Mouse (Mus musculus): ENCODE measurements at regions not wholly inside any gene's neighbourhood (a gene's known extent, or its start where the extent isn't known, plus 50 kb on each side); places are given as distances from the start of the nearest gene placed in this dataset.
"Not testable (repeated sequence)": the region's sequence is repeated elsewhere in the genome, so short reads cannot be mapped to it uniquely, and the experiment has no call there.

GRCm38 (mm10) chr10:19505979-19506378 is 85.8 kb upstream of the Ifngr1 start:
- WGBS (ENCODE audit: insufficient replicate concordance): 32% methylated on average over 6 of the region's 6 CpGs
- no peak overlapping the region for H3K27ac ChIP-seq (ENCODE audit: low read length)
- H3K9ac ChIP-seq (ENCODE audit: low read depth, low read length): no peak overlapping the region
- H3K9me3 ChIP-seq (replicated peaks; ENCODE audit: control insufficient read depth, low read length): no peaks in the 10 kb centered on the region
- H3K27me3 ChIP-seq (ENCODE audit: control insufficient read depth, insufficient read depth, low read depth, low read length): no peaks in the 10 kb centered on the region
- ATAC-seq (ENCODE audit: low read depth): no peak
- H3K4me1 ChIP-seq (ENCODE audit: control insufficient read depth, low read depth, low read length): no peaks in the 10 kb centered on the region
- H3K36me3 ChIP-seq (ENCODE audit: control insufficient read depth, insufficient read depth): no peaks in the 10 kb centered on the region
- no peak overlapping the region for H3K4me3 ChIP-seq (ENCODE audit: low read depth, low read length)
- no peak overlapping the region for H3K4me2 ChIP-seq (ENCODE audit: low read depth, low read length)

DNA sequence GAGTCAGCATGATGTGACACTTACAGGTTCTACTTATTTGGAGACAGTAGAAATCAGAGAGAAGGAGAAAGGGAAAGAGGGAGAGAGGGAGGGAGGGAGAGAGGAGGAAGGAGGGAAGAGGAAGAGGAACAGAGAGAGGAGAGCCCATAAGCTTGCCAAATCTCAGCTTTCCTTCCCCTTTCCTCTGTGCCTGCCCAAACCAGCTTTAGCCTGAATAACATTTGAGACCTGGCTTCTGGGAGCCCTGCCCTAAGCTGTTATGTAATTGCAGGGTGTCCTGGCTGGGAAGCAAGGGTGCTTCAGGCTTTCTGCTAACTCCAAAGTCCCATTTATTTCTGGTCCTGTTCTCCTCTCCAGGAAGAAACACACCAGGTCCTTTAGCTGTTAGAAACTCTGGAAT is 85.3 kb upstream of the Ifngr1 start:
- H3K36me3 ChIP-seq (ENCODE audit: control insufficient read depth, insufficient read depth): no peaks in the 10 kb centered on the region
- H3K4me2 ChIP-seq (ENCODE audit: low read depth, low read length): no peak overlapping the region
- no peaks in the 10 kb centered on the region for H3K4me1 ChIP-seq (ENCODE audit: control insufficient read depth, low read depth, low read length)
- no peak for ATAC-seq (ENCODE audit: low read depth)
- H3K9me3 ChIP-seq (replicated peaks; ENCODE audit: control insufficient read depth, low read length): no peaks in the 10 kb centered on the region
- H3K27me3 ChIP-seq (ENCODE audit: control insufficient read depth, insufficient read depth, low read depth, low read length): no peaks in the 10 kb centered on the region
- H3K27ac ChIP-seq (ENCODE audit: low read length): peak overlapping the region; percentile 53; the same call in 1 of the 2 replicates
- no peak overlapping the region for H3K9ac ChIP-seq (ENCODE audit: low read depth, low read length)
- H3K4me3 ChIP-seq (ENCODE audit: low read depth, low read length): no peak overlapping the region

- Histone ChIP-seq H3K27me3 (ENCODE audit: control insufficient read depth, insufficient read depth, low read depth, low read length) (no peaks in the 10 kb centered on the region), H3K4me2 (ENCODE audit: low read depth, low read length) (no peak overlapping the region), H3K4me1 (ENCODE audit: control insufficient read depth, low read depth, low read length) (no peaks in the 10 kb centered on the region), H3K4me3 (ENCODE audit: low read depth, low read length) (no peak overlapping the region), H3K27ac (ENCODE audit: low read length) (no peak overlapping the region), H3K9me3 (replicated peaks; ENCODE audit: control insufficient read depth, low read length) (no peaks in the 10 kb centered on the region), H3K9ac (ENCODE audit: low read depth, low read length) (no peak overlapping the region), H3K36me3 (ENCODE audit: control insufficient read depth, insufficient read depth) (no peaks in the 10 kb centered on the region)
- ATAC-seq (ENCODE audit: low read depth): no peak
- 58% methylated on average over 5 of the region's 5 CpGs for WGBS (ENCODE audit: insufficient replicate concordance)
These were observed 83.5 kb upstream of the Ifngr1 start for GRCm38 (mm10) chr10:19508221-19508745.

DNA sequence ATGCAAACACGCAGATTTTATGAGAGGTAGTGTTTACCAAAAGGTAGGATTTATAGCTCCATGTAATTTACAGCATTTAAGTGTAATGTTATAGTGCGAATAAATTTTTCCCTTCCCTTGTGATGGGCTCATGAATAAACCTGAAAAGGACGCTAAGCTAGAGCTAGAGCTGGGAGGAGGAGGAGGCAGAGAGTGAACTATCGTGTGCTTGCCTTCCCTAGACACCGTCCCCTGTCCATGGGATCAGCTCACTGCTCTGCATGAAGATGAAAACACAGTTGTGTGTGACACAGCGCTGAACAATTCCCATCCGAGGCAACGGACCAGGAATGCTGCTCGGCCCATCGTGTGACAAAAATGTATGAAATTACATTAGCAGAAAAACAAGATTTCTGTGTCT is 81.7 kb upstream of the Ifngr1 start:
- H3K36me3 ChIP-seq (ENCODE audit: control insufficient read depth, insufficient read depth): no peaks in the 10 kb centered on the region
- no peaks in the 10 kb centered on the region for H3K27me3 ChIP-seq (ENCODE audit: control insufficient read depth, insufficient read depth, low read depth, low read length)
- H3K27ac ChIP-seq (ENCODE audit: low read length): no peak overlapping the region
- no peaks in the 10 kb centered on the region for H3K4me1 ChIP-seq (ENCODE audit: control insufficient read depth, low read depth, low read length)
- WGBS (ENCODE audit: insufficient replicate concordance): 68% methylated on average over 10 of the region's 10 CpGs
- no peaks in the 10 kb centered on the region for H3K9me3 ChIP-seq (replicated peaks; ENCODE audit: control insufficient read depth, low read length)
- ATAC-seq (ENCODE audit: low read depth): no peak
- H3K4me3 ChIP-seq (ENCODE audit: low read depth, low read length): no peak overlapping the region
- H3K4me2 ChIP-seq (ENCODE audit: low read depth, low read length): no peak overlapping the region
- H3K9ac ChIP-seq (ENCODE audit: low read depth, low read length): no peak overlapping the region

DNA sequence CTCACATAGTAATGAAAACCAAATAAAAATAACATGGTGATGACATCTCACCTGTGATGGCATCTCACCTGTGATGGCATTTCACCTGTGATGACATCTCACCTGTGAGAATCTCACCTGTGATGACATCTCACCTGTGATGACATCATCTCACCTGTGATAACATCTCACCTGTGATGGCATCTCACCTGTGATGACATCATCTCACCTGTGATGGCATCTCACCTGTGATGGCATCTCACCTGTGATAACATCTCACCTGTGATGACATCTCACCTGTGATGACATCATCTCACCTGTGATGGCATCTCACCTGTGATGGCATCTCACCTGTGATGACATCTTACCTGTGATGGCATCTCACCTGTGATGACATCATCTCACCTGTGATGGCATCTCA is 77.4 kb upstream of the Ifngr1 start:
- H3K27ac ChIP-seq (ENCODE audit: low read length); H3K9ac ChIP-seq (ENCODE audit: low read depth, low read length); H3K4me1 ChIP-seq (ENCODE audit: control insufficient read depth, low read depth, low read length); H3K36me3 ChIP-seq (ENCODE audit: control insufficient read depth, insufficient read depth); H3K27me3 ChIP-seq (ENCODE audit: control insufficient read depth, insufficient read depth, low read depth, low read length); H3K4me2 ChIP-seq (ENCODE audit: low read depth, low read length); ATAC-seq (ENCODE audit: low read depth); H3K4me3 ChIP-seq (ENCODE audit: low read depth, low read length); H3K9me3 ChIP-seq (replicated peaks; ENCODE audit: control insufficient read depth, low read length): not testable (repeated sequence)

GRCm38 (mm10) chr10:19514837-19515236 is 76.9 kb upstream of the Ifngr1 start:
- no peak overlapping the region for H3K4me3 ChIP-seq (ENCODE audit: low read depth, low read length)
- ATAC-seq (ENCODE audit: low read depth): no peak
- no peaks in the 10 kb centered on the region for H3K9me3 ChIP-seq (replicated peaks; ENCODE audit: control insufficient read depth, low read length)
- H3K27ac ChIP-seq (ENCODE audit: low read length): no peak overlapping the region
- no peak overlapping the region for H3K9ac ChIP-seq (ENCODE audit: low read depth, low read length)
- H3K4me2 ChIP-seq (ENCODE audit: low read depth, low read length): no peak overlapping the region
- 72% methylated on average over 2 of the region's 2 CpGs for WGBS (ENCODE audit: insufficient replicate concordance)
- no peaks in the 10 kb centered on the region for H3K4me1 ChIP-seq (ENCODE audit: control insufficient read depth, low read depth, low read length)
- no peaks in the 10 kb centered on the region for H3K27me3 ChIP-seq (ENCODE audit: control insufficient read depth, insufficient read depth, low read depth, low read length)
- H3K36me3 ChIP-seq (ENCODE audit: control insufficient read depth, insufficient read depth): no peaks in the 10 kb centered on the region

- H3K4me1 ChIP-seq (ENCODE audit: control insufficient read depth, low read depth, low read length): no peaks in the 10 kb centered on the region
- no peak overlapping the region for H3K27ac ChIP-seq (ENCODE audit: low read length)
- H3K9me3 ChIP-seq (replicated peaks; ENCODE audit: control insufficient read depth, low read length): no peaks in the 10 kb centered on the region
- 85% methylated on average over 3 of the region's 3 CpGs for whole genome bisulfite sequencing (ENCODE audit: insufficient replicate concordance)
- H3K9ac ChIP-seq (ENCODE audit: low read depth, low read length): no peak overlapping the region
- no peaks in the 10 kb centered on the region for H3K27me3 ChIP-seq (ENCODE audit: control insufficient read depth, insufficient read depth, low read depth, low read length)
- H3K4me2 ChIP-seq (ENCODE audit: low read depth, low read length): no peak overlapping the region
- no peak for ATAC-seq (ENCODE audit: low read depth)
- no peaks in the 10 kb centered on the region for H3K36me3 ChIP-seq (ENCODE audit: control insufficient read depth, insufficient read depth)
- H3K4me3 ChIP-seq (ENCODE audit: low read depth, low read length): no peak overlapping the region
These were observed 75.7 kb upstream of the Ifngr1 start for GRCm38 (mm10) chr10:19516011-19516410.

DNA sequence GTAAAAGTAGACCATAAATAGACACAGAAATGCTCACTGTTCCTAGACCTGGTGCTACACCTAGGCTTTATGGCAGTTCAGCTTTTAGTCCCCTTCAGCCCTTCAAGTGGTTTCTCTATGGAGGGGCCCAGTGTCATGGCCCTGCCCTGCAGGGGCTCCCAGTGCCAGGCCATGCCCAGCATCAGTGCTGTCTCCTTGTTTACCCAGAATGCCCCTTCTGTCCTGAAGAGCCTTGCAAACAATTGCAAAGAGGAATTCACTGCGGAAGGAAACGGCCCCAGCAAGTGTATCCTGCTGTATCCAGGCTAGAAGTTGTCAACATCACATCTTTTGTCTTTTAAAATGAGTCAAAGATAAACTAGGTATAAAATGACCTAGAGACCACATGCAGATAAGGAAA is 74.7 kb upstream of the Ifngr1 start:
- Histone ChIP-seq H3K9ac (ENCODE audit: low read depth, low read length) (no peak overlapping the region), H3K4me1 (ENCODE audit: control insufficient read depth, low read depth, low read length) (no peaks in the 10 kb centered on the region), H3K27me3 (ENCODE audit: control insufficient read depth, insufficient read depth, low read depth, low read length) (no peaks in the 10 kb centered on the region), H3K27ac (ENCODE audit: low read length) (no peak overlapping the region), H3K4me3 (ENCODE audit: low read depth, low read length) (no peak overlapping the region), H3K9me3 (replicated peaks; ENCODE audit: control insufficient read depth, low read length) (no peaks in the 10 kb centered on the region), H3K4me2 (ENCODE audit: low read depth, low read length) (no peak overlapping the region), H3K36me3 (ENCODE audit: control insufficient read depth, insufficient read depth) (no peaks in the 10 kb centered on the region)
- no peak for ATAC-seq (ENCODE audit: low read depth)
- WGBS (ENCODE audit: insufficient replicate concordance): 60% methylated on average over 2 of the region's 2 CpGs

GRCm38 (mm10) chr10:19518763-19519162 is 73.0 kb upstream of the Ifngr1 start:
- no peak for ATAC-seq (ENCODE audit: low read depth)
- Histone ChIP-seq H3K27ac (ENCODE audit: low read length) (no peak overlapping the region), H3K4me2 (ENCODE audit: low read depth, low read length) (no peak overlapping the region), H3K9ac (ENCODE audit: low read depth, low read length) (no peak overlapping the region), H3K36me3 (ENCODE audit: control insufficient read depth, insufficient read depth) (no peaks in the 10 kb centered on the region), H3K27me3 (ENCODE audit: control insufficient read depth, insufficient read depth, low read depth, low read length) (no peaks in the 10 kb centered on the region), H3K4me1 (ENCODE audit: control insufficient read depth, low read depth, low read length) (no peaks in the 10 kb centered on the region), H3K4me3 (ENCODE audit: low read depth, low read length) (no peak overlapping the region), H3K9me3 (replicated peaks; ENCODE audit: control insufficient read depth, low read length) (no peaks in the 10 kb centered on the region)
- WGBS (ENCODE audit: insufficient replicate concordance): 7% methylated on average over 6 of the region's 6 CpGs

DNA sequence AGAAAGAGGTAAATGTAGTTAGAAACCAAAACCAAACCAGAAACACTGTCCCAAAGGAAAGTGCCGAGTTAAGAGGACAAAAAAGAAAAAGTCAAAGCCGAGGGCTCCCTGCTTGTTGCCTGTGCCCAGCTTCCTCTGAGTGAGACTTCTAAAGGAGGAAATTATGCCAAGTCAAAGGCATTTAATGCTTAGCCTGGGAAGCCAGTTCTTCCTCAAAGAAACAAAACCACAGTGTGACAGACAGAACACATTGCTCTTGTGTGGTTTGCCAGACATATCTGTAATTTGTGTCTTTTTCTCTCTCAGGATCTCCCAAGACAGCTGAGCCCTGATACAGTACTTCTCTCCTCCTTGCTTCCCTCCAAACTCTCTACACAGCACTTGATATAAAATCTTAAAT is 69.6 kb upstream of the Ifngr1 start:
- Histone ChIP-seq H3K4me1 (ENCODE audit: control insufficient read depth, low read depth, low read length) (no peaks in the 10 kb centered on the region; the same call in 1 of the 2 replicates), H3K9me3 (replicated peaks; ENCODE audit: control insufficient read depth, low read length) (no peaks in the 10 kb centered on the region), H3K27ac (ENCODE audit: low read length) (peak overlapping the region; percentile 48; the same call in 1 of the 2 replicates), H3K4me2 (ENCODE audit: low read depth, low read length) (no peak overlapping the region), H3K36me3 (ENCODE audit: control insufficient read depth, insufficient read depth) (no peaks in the 10 kb centered on the region), H3K4me3 (ENCODE audit: low read depth, low read length) (no peak overlapping the region), H3K27me3 (ENCODE audit: control insufficient read depth, insufficient read depth, low read depth, low read length) (no peaks in the 10 kb centered on the region), H3K9ac (ENCODE audit: low read depth, low read length) (no peak overlapping the region)
- ATAC-seq (ENCODE audit: low read depth): no peak
- WGBS (ENCODE audit: insufficient replicate concordance): 20% methylated on average over 2 of the region's 2 CpGs

All from liver, embryonic 16.5 days (tissue).